Mouse (Mus musculus): ENCODE results near the gene Pgbd1. TPM values are rescaled to one million over a fixed set of nuclear protein-coding genes. Genes with fewer than 3 reads are reported as not detected.
"Not testable (repeated sequence)": the region's sequence is repeated elsewhere in the genome, so short reads cannot be mapped to it uniquely, and the experiment has no call there.

Gene Pgbd1
- polyA plus RNA-seq (2012; ENCODE audit: insufficient read depth, low replicate concordance), result 0.07 TPM in 1 of 2 replicates, not detected in the other

- Histone ChIP-seq H3K9me3 (no peaks in the 10 kb centered on the region), H3K4me1 (peaks cover 28% of the 10 kb centered on the region)
- TF ChIP-seq FLI1 (IDR thresholded peaks at IDR 0.05; ENCODE audit: low read length) (no peak), GATA1 (IDR thresholded peaks at IDR 0.05; ENCODE audit: borderline replicate concordance, low read length) (no peak)
These were observed at the start of gene Pgbd1 for GRCm38 (mm10) chr13:21440503-21441206. Gene Pgbd1 (minus strand): TSS chr13:21441058.

GRCm38 (mm10) chr13:21486881-21487280 is 46.0 kb upstream of the Pgbd1 start:
- no peak overlapping the region for H3K4me3 ChIP-seq (replicated peaks)
- H3K9me3 ChIP-seq, result peaks cover 9% of the 10 kb centered on the region
- no peak for TF ChIP-seq FLI1 (IDR thresholded peaks at IDR 0.05; ENCODE audit: low read length)
- no peak for TF ChIP-seq GATA1 (IDR thresholded peaks at IDR 0.05; ENCODE audit: borderline replicate concordance, low read length)
- peaks cover 7% of the 10 kb centered on the region for H3K36me3 ChIP-seq (replicated peaks; ENCODE audit: low read length)
- H3K27me3 ChIP-seq (replicated peaks), result peaks cover 1% of the 10 kb centered on the region
- peaks cover 5% of the 10 kb centered on the region; the same call in 1 of the 2 replicates for H3K4me1 ChIP-seq

More at GRCm38 (mm10) chr13:21440503-21441206, at the start of gene Pgbd1:
- Histone ChIP-seq H3K36me3 (replicated peaks; ENCODE audit: low read length) (peaks cover 31% of the 10 kb centered on the region), H3K27me3 (replicated peaks) (no peaks in the 10 kb centered on the region), H3K4me3 (replicated peaks) (peak within 1 kb of the TSS; percentile 93)

DNA sequence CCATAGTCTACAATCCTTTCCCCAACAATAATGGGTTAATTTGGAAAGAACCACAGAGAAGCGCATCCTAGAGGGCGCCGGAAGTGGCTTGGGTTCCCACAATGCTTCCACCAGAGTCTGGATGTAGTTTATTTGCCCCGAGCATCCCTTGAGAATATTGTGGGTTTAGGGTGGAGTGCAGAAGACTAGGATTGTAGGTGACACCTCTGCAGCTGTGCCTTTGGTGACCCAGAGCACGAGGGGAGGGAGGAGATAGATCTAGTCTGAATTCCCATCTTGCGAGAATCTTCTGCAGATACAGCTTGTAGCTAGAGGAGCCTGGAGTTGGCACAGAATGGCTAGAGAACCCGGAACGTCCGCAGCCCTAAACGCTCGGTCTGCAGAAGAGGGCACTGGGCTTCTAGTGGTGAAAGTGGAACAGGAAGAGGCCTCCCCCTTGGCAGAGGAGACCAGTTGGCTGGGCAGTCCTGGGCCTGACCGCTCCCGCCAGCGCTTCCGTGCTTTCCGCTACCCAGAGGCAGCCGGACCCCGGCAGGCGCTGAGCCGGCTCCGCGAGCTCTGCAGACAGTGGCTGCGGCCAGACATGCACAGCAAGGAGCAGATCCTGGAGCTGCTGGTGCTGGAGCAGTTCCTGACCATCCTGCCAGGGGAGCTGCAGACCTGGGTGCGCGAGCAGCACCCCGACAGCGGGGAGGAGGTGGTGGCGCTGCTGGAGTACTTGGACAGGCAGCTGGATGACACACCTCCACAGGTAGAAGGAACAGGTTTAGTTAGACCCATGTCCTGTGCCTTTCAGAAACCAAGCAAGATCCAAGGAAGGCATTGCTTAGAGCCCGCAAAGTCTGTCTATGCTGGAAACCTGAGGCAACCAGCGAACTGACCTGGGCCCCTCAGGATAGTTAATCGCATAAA is 38.2 kb upstream of the Pgbd1 start, which contains the start of the genes Zkscan4 and Gm10065:
Zkscan4 (plus strand) TSS at position 149 of the 912 bp plus-strand sequence.
Gm10065 (minus strand) TSS at position 683 of the 912 bp plus-strand sequence.
- peaks cover 26% of the 10 kb centered on the region for H3K4me1 ChIP-seq
- peak within 1 kb of the TSS; percentile 86 for H3K4me3 ChIP-seq (replicated peaks)
- not testable (repeated sequence) for H3K27me3 ChIP-seq (replicated peaks); H3K36me3 ChIP-seq (replicated peaks; ENCODE audit: low read length); H3K9me3 ChIP-seq

- no peaks in the 10 kb centered on the region for H3K9me3 ChIP-seq
- no peak for TF ChIP-seq FLI1 (IDR thresholded peaks at IDR 0.05; ENCODE audit: low read length)
- no peak for TF ChIP-seq GATA1 (IDR thresholded peaks at IDR 0.05; ENCODE audit: borderline replicate concordance, low read length)
- no peaks in the 10 kb centered on the region for H3K36me3 ChIP-seq (replicated peaks; ENCODE audit: low read length)
- no peak overlapping the region for H3K4me3 ChIP-seq (replicated peaks)
- peaks cover 15% of the 10 kb centered on the region for H3K27me3 ChIP-seq (replicated peaks)
- H3K4me1 ChIP-seq, result peaks cover 16% of the 10 kb centered on the region
These were observed 31.6 kb upstream of the Pgbd1 start for GRCm38 (mm10) chr13:21472427-21472826.

GRCm38 (mm10) chr13:21469097-21469496 is 28.2 kb upstream of the Pgbd1 start:
- TF ChIP-seq FLI1 (IDR thresholded peaks at IDR 0.05; ENCODE audit: low read length) (no peak), GATA1 (IDR thresholded peaks at IDR 0.05; ENCODE audit: borderline replicate concordance, low read length) (no peak)
- peaks cover 16% of the 10 kb centered on the region for H3K4me1 ChIP-seq
- no peaks in the 10 kb centered on the region for H3K9me3 ChIP-seq
- H3K27me3 ChIP-seq (replicated peaks), result peaks cover 13% of the 10 kb centered on the region
- H3K4me3 ChIP-seq (replicated peaks), result no peak overlapping the region
- H3K36me3 ChIP-seq (replicated peaks; ENCODE audit: low read length), result no peaks in the 10 kb centered on the region

DNA sequence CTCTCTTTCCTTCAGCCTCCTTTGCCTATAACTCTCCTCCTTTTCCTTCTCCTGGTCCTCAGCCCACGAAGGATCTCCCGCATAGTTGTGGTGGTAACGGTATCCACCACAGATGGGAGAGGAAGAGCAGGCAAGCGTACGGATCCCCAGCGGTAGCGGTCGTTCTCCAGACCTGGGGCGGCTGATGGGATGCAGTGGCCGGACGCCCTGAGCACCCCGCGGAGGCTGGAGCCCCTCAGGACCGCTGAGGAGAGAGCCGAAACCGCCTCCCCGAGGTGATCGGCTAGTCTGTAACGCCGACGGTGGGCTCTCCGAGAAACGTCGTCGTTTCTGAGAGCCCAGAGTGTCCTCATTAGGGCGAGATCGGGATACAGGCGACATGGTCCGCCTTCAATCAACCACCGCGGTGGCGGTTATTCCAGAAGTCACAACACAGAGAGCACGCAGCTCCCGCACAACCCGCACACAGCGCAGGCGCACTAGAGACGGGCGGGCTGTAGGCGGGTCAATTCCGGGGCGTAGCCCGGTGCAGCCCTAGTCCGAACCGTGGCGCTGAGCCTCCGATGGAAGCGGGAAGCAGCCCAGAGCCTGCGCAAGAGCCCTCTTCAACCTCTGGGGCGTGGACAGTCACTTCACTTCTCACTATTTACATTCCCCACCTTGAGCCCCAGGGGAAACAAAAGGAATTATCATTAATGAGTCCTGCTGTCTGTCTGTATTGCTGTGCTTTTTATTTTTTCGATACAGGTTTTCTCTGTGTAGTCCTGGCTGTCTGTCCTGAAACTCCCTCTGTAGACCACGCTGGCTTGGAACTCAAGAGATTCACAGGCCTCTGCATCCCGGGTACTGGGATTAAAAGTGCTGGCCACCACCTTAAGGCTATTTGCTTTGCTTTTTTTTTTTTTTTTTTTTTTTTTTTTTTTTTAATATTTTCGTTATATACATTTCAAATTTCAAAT is 27.5 kb upstream of the Pgbd1 start, which contains the start of gene Nkapl:
Nkapl (minus strand) TSS at position 449 of the 959 bp plus-strand sequence.
- H3K4me3 ChIP-seq (replicated peaks), result peak within 1 kb of the TSS; percentile 94
- TF ChIP-seq GATA1 (IDR thresholded peaks at IDR 0.05; ENCODE audit: borderline replicate concordance, low read length), result no peak
- no peak for TF ChIP-seq FLI1 (IDR thresholded peaks at IDR 0.05; ENCODE audit: low read length)
- no peaks in the 10 kb centered on the region for H3K36me3 ChIP-seq (replicated peaks; ENCODE audit: low read length)
- peaks cover 5% of the 10 kb centered on the region; the same call in 1 of the 2 replicates for H3K9me3 ChIP-seq
- peaks cover 13% of the 10 kb centered on the region for H3K27me3 ChIP-seq (replicated peaks)
- H3K4me1 ChIP-seq, result peaks cover 13% of the 10 kb centered on the region

DNA sequence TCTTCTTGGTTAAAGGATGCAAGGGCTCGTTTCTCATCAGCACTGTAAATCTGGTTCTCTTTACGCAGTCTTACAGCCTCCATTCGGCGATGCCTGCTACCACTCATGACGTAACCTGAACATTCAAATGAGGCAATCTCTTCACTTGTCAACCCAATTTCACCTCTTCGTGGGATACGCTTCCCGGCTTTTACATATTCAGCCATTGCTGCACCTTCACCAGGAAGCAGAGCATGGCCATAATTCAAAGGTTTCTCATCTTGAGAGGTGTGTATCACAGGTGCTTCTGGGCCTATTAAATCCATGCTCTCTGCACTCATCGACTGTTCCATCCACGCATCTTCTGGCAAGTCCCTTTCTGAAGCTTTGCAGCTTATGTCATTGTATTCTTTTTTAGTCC is 26.5 kb upstream of the Pgbd1 start:
- Histone ChIP-seq H3K27me3 (replicated peaks) (peaks cover 11% of the 10 kb centered on the region), H3K4me1 (peaks cover 12% of the 10 kb centered on the region), H3K36me3 (replicated peaks; ENCODE audit: low read length) (no peaks in the 10 kb centered on the region), H3K9me3 (peaks cover 13% of the 10 kb centered on the region; the same call in 1 of the 2 replicates), H3K4me3 (replicated peaks) (no peak overlapping the region)
- no peak for TF ChIP-seq FLI1 (IDR thresholded peaks at IDR 0.05; ENCODE audit: low read length)
- no peak for TF ChIP-seq GATA1 (IDR thresholded peaks at IDR 0.05; ENCODE audit: borderline replicate concordance, low read length)

- not testable (repeated sequence) for H3K36me3 ChIP-seq (replicated peaks; ENCODE audit: low read length); H3K4me3 ChIP-seq (replicated peaks); H3K4me1 ChIP-seq; H3K27me3 ChIP-seq (replicated peaks)
- peaks cover 13% of the 10 kb centered on the region; the same call in 1 of the 2 replicates for H3K9me3 ChIP-seq
These were observed 21.7 kb upstream of the Pgbd1 start for GRCm38 (mm10) chr13:21462516-21462915.

- Histone ChIP-seq H3K27me3 (replicated peaks) (peaks cover 19% of the 10 kb centered on the region), H3K9me3 (no peaks in the 10 kb centered on the region), H3K36me3 (replicated peaks; ENCODE audit: low read length) (peaks cover 6% of the 10 kb centered on the region), H3K4me1 (peaks cover 18% of the 10 kb centered on the region), H3K4me3 (replicated peaks) (no peak overlapping the region)
- TF ChIP-seq FLI1 (IDR thresholded peaks at IDR 0.05; ENCODE audit: low read length), result no peak
- no peak for TF ChIP-seq GATA1 (IDR thresholded peaks at IDR 0.05; ENCODE audit: borderline replicate concordance, low read length)
These were observed 15.5 kb upstream of the Pgbd1 start for GRCm38 (mm10) chr13:21456347-21456746.
